Mouse (Mus musculus) brain, embryonic 14.5 days (tissue): Measurements from ENCODE around the gene Fig4. TPM values are rescaled to one million over a fixed set of nuclear protein-coding genes. Genes with fewer than 3 reads are reported as not detected.

ENCODE experiments used
- DNase-seq: peaks from one replicate; pipeline ENCODE4 v3.0.0-alpha.2; 2011; ENCODE audit warnings: low read depth
- CTCF ChIP-seq: fragments of 200-500 bp; IDR thresholded peaks from 2 replicates; pipeline ENCODE4 v1.5.1; 2012; ENCODE audit warnings: inconsistent platforms, mild to moderate bottlenecking, moderate library complexity, borderline replicate concordance; ENCODE audit not compliant: insufficient read depth, insufficient read length; ENCODE audit errors: extremely low read depth
- POLR2A ChIP-seq: fragments of 200-500 bp; IDR thresholded peaks from 2 replicates; pipeline ENCODE4 v1.6.1; 2012; ENCODE audit warnings: mild to moderate bottlenecking, inconsistent platforms, borderline replicate concordance; ENCODE audit not compliant: poor library complexity, insufficient read depth, insufficient read length, severe bottlenecking; ENCODE audit errors: extremely low read depth
- polyA plus RNA-seq: library from polyadenylated mRNA; depleted of rRNA; stranded (reverse); fragments of >200 nt; gene quantifications from 2 replicates; pipeline ENCODE4 v1.2.3, GENCODE M21; 2012

Gene Fig4
- polyA plus RNA-seq, 1 experiment, result 19.4 TPM

DNA sequence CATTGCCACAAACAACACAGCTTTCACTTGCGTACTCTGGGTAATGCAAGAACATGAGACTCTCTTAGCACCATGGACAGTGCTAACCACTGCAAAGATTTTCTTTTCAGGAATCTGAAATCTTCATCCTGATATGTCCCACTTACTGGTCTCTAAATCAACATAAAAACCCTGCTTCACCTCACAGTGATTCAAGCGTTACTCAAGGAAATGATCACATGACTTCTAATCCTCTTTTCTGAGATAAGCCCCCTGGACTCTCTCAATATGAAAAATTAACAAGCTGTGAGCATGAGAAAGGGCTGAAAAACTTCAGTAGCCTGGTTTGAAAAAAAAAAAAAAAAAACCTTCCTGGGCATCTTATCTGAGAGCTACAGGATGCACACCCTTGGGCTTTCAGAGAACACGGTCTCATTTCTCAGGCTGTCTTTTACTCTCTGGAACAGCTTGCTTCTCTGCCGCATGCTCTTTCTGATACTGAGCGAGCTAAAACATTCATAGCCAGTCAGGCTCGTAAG is 94.1 kb downstream of the Fig4 start:
- TF ChIP-seq CTCF (no peak), POLR2A (no peak)

DNA sequence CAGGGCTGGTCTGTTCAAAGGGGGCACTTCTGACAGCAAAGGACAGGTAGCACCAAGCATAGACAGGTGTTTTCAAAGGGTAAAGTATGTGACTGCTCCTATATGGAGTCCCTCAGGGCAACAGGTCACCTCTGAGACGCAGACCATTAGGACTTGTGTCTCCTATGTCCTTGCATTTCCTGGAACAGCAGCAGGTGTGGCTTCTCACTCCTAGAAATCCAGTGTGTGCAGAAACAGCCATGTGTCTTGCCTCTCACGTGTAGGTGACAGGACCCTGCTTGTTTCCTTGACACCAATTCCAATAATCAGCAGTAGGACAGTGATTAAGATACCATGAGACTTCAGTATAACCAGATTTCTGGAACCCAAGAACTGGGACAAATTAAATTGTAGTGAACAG is 97.4 kb downstream of the Fig4 start:
- no peak for TF ChIP-seq CTCF
- no peak for TF ChIP-seq POLR2A
- no peak for DNase-seq

More for the DNA sequence above, 94.1 kb downstream of the Fig4 start:
- peak; percentile 80 for DNase-seq

DNA sequence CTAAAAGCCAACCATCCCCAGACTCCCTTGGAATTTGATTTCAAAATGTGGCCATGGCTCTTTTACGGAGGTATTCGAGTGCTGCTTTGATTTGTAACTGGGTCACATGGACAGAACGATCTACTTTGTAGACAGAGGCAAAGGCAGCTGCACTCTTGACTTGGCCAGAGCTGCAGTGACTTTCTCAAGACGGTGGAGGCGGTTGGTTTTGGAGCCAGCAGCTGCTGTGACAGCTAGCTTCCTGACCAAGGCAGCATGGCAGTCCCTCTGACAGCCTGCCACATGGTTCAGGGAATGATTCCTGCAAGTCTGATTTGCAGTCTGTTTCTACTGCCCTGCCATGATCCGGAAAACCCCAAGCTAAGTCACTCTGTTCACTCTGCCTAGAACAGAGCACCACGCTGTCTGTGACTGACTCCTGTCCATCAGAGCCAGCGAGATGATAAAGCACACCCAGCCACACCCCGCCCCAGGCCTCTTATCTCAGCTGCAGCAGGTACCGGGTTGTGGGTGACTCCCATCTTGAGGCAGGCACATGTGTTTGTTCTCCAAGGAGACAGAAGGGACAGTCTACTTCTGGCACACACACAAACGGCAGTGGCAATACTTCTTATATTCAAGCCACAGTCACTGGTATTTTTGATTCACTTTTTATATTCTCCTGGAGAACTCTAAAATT is 98.3 kb downstream of the Fig4 start:
- TF ChIP-seq CTCF (no peak), POLR2A (no peak)
- no peak for DNase-seq

DNA sequence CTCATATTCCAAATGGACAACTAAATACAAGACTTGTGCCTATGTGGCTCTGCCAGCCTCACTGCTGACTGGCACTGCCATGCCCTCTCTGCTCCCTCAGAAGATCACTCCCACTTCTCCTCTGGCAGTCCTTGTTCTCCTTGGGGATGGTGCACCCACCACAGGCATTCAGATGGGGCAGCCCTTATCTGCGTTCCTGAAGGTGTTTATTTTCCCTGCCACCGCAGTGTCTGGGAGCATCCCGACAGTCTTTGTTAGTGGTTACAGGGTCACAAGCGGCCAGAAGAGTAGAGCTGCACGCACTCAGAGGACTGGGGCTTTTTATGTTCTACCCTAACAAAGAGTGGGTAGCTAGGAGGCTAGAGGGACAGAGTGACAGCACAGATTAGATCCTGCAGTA is 98.9 kb downstream of the Fig4 start:
- TF ChIP-seq CTCF (no peak), POLR2A (no peak)
- no peak for DNase-seq

DNA sequence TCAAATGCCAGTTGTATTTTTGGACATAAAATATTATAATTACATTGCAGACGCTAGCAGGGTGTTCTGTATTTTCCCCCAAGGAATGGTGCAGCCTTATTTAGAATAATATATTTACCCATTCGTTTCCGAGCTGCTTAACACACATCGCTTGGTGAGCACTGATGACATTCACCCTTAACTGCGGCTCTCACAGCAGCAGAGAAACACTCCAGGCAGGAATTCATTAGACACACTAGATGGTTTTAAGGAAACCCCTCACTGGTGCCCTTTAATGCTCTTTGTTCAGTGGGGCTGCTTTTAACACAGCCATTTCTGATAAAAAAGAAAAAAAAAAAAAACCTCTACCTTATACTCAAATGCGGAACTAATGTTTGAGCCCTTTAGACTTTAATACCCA is 104.3 kb downstream of the Fig4 start:
- TF ChIP-seq CTCF (no peak), POLR2A (no peak)
- peak; percentile 62 for DNase-seq

DNA sequence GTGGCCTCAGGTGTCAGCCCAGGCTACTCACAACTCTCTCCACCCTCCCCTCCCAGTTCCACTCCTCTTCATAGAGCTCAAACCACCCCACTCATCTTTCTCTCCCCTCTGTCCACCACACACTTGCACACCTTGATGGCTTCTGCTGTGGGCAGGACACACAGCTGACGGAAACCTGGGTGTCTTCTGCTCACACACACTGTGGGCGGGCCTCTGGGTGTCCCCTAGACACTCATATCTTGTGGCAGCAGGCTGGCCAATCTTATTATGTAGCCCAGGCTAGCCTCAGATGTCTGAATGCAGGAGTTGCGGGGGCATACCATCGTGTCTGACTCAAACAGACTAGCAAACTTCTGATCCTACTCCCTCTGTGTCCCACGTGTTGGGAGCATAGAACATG is 105.3 kb downstream of the Fig4 start:
- TF ChIP-seq POLR2A (no peak), CTCF (no peak)
- DNase-seq, result no peak

DNA sequence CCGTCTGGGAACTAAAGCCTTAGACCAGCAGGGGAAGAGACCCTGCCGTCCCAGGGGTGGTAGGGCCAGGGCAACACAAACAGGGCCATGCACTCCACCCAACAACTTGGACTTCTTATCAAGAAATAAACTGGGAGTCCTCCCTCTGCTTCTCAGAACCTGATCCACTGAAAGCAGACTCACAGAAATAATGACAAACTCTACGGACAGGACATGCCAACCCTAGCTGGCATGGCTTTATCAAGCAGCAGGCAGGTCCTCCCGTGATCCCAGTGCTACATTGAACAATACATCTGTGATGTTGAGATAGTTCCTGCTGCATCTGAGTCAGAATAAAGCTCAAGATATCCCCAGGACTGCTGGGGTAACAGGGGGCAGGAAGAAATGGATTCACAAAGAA is 106.8 kb downstream of the Fig4 start:
- DNase-seq, result no peak
- no peak for TF ChIP-seq CTCF
- TF ChIP-seq POLR2A, result no peak

DNA sequence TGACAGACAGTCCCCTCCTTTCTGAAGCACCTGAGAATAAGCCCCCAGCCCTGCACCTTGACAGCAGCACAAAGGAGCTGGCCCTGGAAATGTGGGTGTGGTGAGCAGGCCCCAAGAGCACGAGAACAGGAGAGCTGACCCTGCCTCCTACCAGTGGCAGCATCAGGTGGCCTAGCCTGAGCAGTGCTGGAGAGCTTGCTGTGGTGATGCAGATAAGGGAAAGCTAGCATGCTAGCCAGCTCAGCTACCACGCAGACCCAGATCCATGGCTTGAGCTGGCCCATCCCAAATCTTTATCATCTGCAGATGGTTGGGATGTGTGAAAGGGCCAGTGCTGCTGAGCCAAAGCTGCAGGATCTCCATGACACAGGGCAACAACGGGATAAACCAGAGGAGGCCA is 113.7 kb downstream of the Fig4 start:
- no peak for TF ChIP-seq POLR2A
- TF ChIP-seq CTCF, result no peak
- no peak for DNase-seq

DNA sequence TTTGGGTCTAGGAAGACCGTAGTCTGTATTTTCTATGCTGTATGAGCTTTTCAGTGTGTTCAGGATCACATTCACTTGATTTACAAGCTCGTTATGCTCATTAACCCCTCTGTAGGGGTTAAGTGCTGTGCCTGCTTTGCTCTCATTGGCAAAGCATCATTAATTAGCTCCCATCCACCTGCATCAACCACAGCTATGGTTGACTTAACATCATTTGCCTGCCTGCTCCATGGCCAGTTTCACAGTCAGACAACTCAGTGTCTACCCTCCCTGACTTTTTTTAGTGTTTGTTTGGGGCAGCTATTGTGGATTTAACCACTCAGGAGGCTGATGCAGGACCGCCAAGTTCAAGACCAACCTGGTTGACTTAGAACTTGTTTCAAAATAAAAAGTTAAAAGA is 119.1 kb downstream of the Fig4 start:
- TF ChIP-seq CTCF (no peak), POLR2A (no peak)
- DNase-seq, result peak; percentile 35

DNA sequence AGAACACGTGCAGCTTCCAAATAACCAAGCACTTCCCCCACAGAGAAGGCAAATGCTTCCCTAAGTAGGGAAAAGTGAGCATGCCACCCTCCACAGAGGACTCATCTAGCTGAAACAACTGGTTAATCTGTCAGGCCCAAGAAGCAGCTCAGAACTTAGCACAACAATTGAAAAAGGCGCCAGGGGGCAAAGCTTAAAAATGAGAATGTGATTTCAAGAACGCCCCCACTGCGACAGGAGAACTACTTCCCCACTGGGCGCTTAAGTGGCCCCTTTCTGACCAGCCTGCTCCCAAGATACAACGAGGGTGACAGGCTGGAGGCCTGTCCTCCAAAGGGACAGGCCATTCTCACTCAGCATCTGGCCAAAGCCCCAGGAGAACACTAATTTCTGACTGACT is 120.4 kb downstream of the Fig4 start:
- TF ChIP-seq CTCF (no peak), POLR2A (no peak)
- no peak for DNase-seq

DNA sequence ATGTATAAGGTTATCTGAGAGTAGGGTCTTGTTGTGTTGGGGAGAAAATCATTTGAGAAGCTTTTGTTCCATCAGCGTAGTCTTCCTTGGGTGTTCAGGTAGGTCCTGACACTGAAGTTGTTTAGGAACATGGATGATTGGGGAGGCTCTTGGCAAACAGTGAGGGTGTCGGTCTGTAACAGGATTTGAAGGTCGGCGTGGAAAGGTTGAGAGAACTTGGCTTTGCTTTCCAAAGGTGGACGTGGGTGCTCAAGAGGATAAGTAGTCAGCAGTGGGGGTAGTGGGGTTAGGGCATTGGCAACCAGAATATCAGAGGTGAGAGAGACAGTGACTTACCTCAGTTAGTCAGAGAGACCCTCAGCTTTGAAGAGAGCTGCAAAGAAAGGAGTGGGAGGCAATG is 136.9 kb downstream of the Fig4 start:
- no peak for DNase-seq
- TF ChIP-seq CTCF (no peak), POLR2A (no peak)

DNA sequence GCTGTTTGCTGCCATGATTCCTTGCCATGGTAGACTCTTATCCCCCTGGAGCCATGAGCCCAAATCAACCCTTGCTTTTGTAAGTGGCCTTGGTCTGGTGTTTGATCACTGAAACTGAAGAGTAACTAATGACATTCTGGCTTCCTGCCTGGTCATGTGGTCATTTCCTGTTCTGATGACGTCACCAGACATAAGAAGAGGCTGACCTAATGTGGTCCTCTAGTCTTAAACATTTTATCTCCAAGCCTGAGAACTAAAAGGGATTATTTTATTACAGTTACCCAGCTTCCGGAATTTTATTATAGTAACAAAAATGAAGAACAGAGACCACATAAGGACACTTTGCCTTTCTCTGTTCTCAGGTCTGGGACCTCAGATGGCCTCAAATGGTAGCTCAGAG is 140.0 kb downstream of the Fig4 start:
- TF ChIP-seq CTCF (no peak), POLR2A (no peak)
- no peak for DNase-seq
